Mouse (Mus musculus): ENCODE data around the gene Phactr2. TPM values are rescaled to one million over a fixed set of nuclear protein-coding genes. Genes with fewer than 3 reads are reported as not detected.

The Phactr2 gene
- polyA plus RNA-seq, 1 experiment from 2014 or later: 7.5 TPM

DNA sequence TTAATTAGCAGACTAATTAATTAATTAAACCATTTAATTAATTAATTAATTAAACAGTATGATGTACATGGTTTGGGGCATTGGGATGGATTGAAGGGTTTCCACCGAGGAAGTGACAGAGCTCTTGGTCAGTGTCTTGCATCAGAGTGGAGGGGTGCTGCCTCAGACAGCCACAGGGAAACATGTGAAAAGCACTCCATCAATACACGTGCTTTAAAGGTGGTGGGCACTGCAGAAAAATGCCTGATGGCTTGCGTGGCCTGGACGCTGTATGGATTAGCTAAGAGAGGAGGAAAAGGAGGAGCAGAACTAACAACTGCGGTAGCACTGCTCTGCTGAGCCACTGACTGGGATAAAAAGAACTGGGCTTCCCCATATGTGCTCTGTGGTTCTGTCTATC, 237.3 kb downstream of the Phactr2 start:
- no peak overlapping the region for H3K4me2 ChIP-seq (ENCODE audit: low read depth, low read length)
- WGBS: 91% methylated on average over 5 of the region's 5 CpGs
- ATAC-seq (ENCODE audit: low read depth): no peak

DNA sequence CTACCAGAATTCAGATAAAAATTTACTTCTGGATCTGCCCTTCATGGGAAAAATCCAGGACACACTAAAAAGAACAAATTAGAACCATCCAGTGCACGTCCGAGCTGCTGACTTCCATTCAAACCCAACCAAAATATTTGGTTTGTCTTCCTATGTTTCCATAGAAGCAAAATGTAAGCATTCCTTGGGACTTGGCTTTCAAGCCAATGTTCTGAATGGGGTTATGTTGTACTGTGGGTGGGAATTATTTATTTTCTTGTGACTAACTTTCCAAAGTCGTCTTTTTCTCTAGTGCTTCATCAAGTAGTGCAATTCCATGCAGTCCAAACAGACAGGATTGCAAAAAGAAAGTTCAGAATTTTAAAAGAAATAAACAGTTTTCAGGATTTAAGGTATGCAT, 239.7 kb downstream of the Phactr2 start:
- WGBS: 56% methylated on average over 3 of the region's 3 CpGs
- H3K9me3 ChIP-seq (ENCODE audit: control insufficient read depth, low read length): no peaks in the 10 kb centered on the region
- H3K36me3 ChIP-seq (ENCODE audit: control insufficient read depth, insufficient read depth, low read length): no peaks in the 10 kb centered on the region
- no peak overlapping the region for H3K4me2 ChIP-seq (ENCODE audit: low read depth, low read length)
- H3K9ac ChIP-seq (replicated peaks; ENCODE audit: low read depth, low read length): no peak overlapping the region
- no peaks in the 10 kb centered on the region for H3K27me3 ChIP-seq (ENCODE audit: control insufficient read depth, insufficient read depth, low read length)
- no peak overlapping the region for H3K27ac ChIP-seq (ENCODE audit: low read depth, low read length)
- H3K4me3 ChIP-seq (ENCODE audit: low read depth, low read length): no peak overlapping the region
- no peaks in the 10 kb centered on the region for H3K4me1 ChIP-seq (ENCODE audit: control insufficient read depth, insufficient read depth, low read length)
- ATAC-seq (ENCODE audit: low read depth): no peak

More for the DNA sequence above, 237.3 kb downstream of the Phactr2 start:
- no peaks in the 10 kb centered on the region for H3K4me1 ChIP-seq (ENCODE audit: control insufficient read depth, insufficient read depth, low read length)
- no peak overlapping the region for H3K27ac ChIP-seq (ENCODE audit: low read depth, low read length)
- no peak overlapping the region for H3K4me3 ChIP-seq (ENCODE audit: low read depth, low read length)
- H3K36me3 ChIP-seq (ENCODE audit: control insufficient read depth, insufficient read depth, low read length): no peaks in the 10 kb centered on the region
- no peak overlapping the region for H3K9ac ChIP-seq (replicated peaks; ENCODE audit: low read depth, low read length)
- no peaks in the 10 kb centered on the region for H3K9me3 ChIP-seq (ENCODE audit: control insufficient read depth, low read length)
- H3K27me3 ChIP-seq (ENCODE audit: control insufficient read depth, insufficient read depth, low read length): no peaks in the 10 kb centered on the region

DNA sequence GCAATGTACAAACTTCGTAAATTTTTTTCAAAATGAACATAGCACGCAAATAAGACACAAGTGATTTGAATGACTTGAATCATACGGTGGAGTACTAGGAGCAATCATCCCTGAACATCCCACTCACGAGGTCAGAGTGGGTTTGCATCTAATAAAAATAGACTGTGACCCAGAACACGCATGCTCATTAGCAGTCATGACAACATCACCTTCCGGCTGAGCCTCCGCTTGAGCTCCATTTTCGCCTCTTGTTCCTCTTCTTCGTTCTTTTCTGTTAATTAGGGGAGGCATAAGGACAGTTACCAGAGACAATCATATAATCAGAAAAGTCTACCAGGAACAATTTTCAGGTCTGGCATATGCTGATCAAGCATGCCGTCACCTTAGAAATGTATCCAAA, 240.3 kb downstream of the Phactr2 start:
- no peak overlapping the region for H3K4me2 ChIP-seq (ENCODE audit: low read depth, low read length)
- no peak for ATAC-seq (ENCODE audit: low read depth)
- no peak overlapping the region for H3K4me3 ChIP-seq (ENCODE audit: low read depth, low read length)
- H3K9me3 ChIP-seq (ENCODE audit: control insufficient read depth, low read length): no peaks in the 10 kb centered on the region
- no peak overlapping the region for H3K27ac ChIP-seq (ENCODE audit: low read depth, low read length)
- WGBS: 66% methylated on average over 10 of the region's 10 CpGs
- H3K9ac ChIP-seq (replicated peaks; ENCODE audit: low read depth, low read length): no peak overlapping the region
- no peaks in the 10 kb centered on the region for H3K4me1 ChIP-seq (ENCODE audit: control insufficient read depth, insufficient read depth, low read length)
- H3K36me3 ChIP-seq (ENCODE audit: control insufficient read depth, insufficient read depth, low read length): no peaks in the 10 kb centered on the region
- no peaks in the 10 kb centered on the region for H3K27me3 ChIP-seq (ENCODE audit: control insufficient read depth, insufficient read depth, low read length)

- no peak for ATAC-seq (ENCODE audit: low read depth)
- Histone ChIP-seq H3K4me1 (ENCODE audit: control insufficient read depth, insufficient read depth, low read length) (no peaks in the 10 kb centered on the region), H3K9ac (replicated peaks; ENCODE audit: low read depth, low read length) (no peak overlapping the region), H3K9me3 (ENCODE audit: control insufficient read depth, low read length) (no peaks in the 10 kb centered on the region), H3K27me3 (ENCODE audit: control insufficient read depth, insufficient read depth, low read length) (no peaks in the 10 kb centered on the region), H3K4me3 (ENCODE audit: low read depth, low read length) (no peak overlapping the region), H3K36me3 (ENCODE audit: control insufficient read depth, insufficient read depth, low read length) (no peaks in the 10 kb centered on the region), H3K4me2 (ENCODE audit: low read depth, low read length) (no peak overlapping the region), H3K27ac (ENCODE audit: low read depth, low read length) (no peak overlapping the region)
- 38% methylated on average over 2 of the region's 2 CpGs for WGBS
Observed at GRCm38 (mm10) chr10:13233143-13233622, 241.0 kb downstream of the Phactr2 start.

- Histone ChIP-seq H3K4me2 (ENCODE audit: low read depth, low read length) (no peak overlapping the region), H3K4me3 (ENCODE audit: low read depth, low read length) (no peak overlapping the region), H3K9me3 (ENCODE audit: control insufficient read depth, low read length) (no peaks in the 10 kb centered on the region), H3K27ac (ENCODE audit: low read depth, low read length) (no peak overlapping the region), H3K36me3 (ENCODE audit: control insufficient read depth, insufficient read depth, low read length) (no peaks in the 10 kb centered on the region), H3K27me3 (ENCODE audit: control insufficient read depth, insufficient read depth, low read length) (no peaks in the 10 kb centered on the region), H3K4me1 (ENCODE audit: control insufficient read depth, insufficient read depth, low read length) (no peaks in the 10 kb centered on the region), H3K9ac (replicated peaks; ENCODE audit: low read depth, low read length) (no peak overlapping the region)
- no peak for ATAC-seq (ENCODE audit: low read depth)
- 50% methylated on average over 9 of the region's 9 CpGs for WGBS
Observed at GRCm38 (mm10) chr10:13232443-13233142, 241.6 kb downstream of the Phactr2 start.

DNA sequence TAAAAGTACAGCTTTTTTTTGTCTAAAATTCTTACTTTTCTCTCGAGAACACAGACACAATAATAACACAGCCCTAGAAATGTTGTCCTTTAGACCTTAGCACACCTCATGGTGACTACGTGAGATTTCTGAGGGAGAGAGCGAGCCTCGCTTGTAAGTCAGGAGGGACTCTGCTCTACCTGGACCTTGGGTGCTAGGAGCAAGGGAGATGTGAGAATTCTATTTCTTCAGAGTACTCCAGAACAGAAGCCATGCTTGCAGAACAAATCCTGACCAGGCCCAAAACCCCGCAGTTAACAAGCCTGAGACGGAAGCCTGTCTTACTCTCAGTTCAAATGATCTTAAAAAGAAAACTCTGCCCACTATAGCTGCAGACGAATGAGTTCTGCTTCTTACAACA, 243.5 kb downstream of the Phactr2 start:
- no peaks in the 10 kb centered on the region for H3K27me3 ChIP-seq (ENCODE audit: control insufficient read depth, insufficient read depth, low read length)
- H3K9ac ChIP-seq (replicated peaks; ENCODE audit: low read depth, low read length): no peak overlapping the region
- ATAC-seq (ENCODE audit: low read depth): no peak
- H3K4me2 ChIP-seq (ENCODE audit: low read depth, low read length): no peak overlapping the region
- H3K4me1 ChIP-seq (ENCODE audit: control insufficient read depth, insufficient read depth, low read length): no peaks in the 10 kb centered on the region
- no peaks in the 10 kb centered on the region for H3K36me3 ChIP-seq (ENCODE audit: control insufficient read depth, insufficient read depth, low read length)
- H3K4me3 ChIP-seq (ENCODE audit: low read depth, low read length): no peak overlapping the region
- H3K27ac ChIP-seq (ENCODE audit: low read depth, low read length): no peak overlapping the region
- H3K9me3 ChIP-seq (ENCODE audit: control insufficient read depth, low read length): no peaks in the 10 kb centered on the region
- 95% methylated on average over 7 of the region's 7 CpGs for WGBS

- Histone ChIP-seq H3K9me3 (ENCODE audit: control insufficient read depth, low read length) (no peaks in the 10 kb centered on the region), H3K27me3 (ENCODE audit: control insufficient read depth, insufficient read depth, low read length) (no peaks in the 10 kb centered on the region), H3K27ac (ENCODE audit: low read depth, low read length) (no peak overlapping the region), H3K4me1 (ENCODE audit: control insufficient read depth, insufficient read depth, low read length) (no peaks in the 10 kb centered on the region), H3K36me3 (ENCODE audit: control insufficient read depth, insufficient read depth, low read length) (no peaks in the 10 kb centered on the region), H3K9ac (replicated peaks; ENCODE audit: low read depth, low read length) (no peak overlapping the region), H3K4me3 (ENCODE audit: low read depth, low read length) (no peak overlapping the region), H3K4me2 (ENCODE audit: low read depth, low read length) (no peak overlapping the region)
- ATAC-seq (ENCODE audit: low read depth): no peak
- 90% methylated on average over 7 of the region's 7 CpGs for WGBS
Observed at GRCm38 (mm10) chr10:13225377-13226063, 248.7 kb downstream of the Phactr2 start.

DNA sequence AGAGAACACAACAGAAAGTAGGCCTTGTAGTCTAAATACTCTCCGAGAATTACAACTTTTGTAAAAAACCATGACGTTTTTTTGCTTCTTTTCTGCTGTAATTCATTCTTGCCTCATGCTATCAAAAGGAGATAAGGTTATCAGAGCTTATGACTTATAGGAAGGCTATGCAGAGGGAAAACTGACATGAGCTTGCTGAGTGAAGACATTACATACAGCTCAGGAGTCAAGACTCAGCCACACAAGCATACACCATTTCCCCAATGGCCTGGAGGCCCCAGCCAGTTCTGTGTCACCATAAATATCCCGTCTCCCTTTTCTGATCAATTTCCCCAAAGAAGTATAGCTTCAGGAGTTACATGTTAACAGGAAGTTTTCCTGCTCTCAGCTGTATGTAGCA, 252.1 kb downstream of the Phactr2 start:
- ATAC-seq (ENCODE audit: low read depth): no peak
- no peak overlapping the region for H3K9ac ChIP-seq (replicated peaks; ENCODE audit: low read depth, low read length)

DNA sequence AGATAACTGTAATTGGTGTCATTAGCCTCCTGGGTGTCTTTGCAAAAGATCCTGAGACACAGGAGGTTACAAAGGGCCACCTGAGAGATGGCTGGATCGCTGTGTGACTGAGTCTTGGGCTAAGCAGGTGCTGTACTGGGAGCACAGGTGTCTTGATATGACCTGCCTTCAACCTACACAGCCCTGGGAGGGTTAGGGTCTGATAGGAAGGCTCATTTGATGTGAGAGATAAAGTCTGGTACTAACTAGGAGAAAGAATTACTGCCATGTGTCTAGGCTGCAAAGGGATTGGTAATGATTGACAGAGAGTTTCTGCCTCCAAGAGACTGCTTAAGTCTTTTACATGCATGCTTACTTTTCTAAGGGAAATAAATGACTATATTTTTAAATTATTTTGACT, 254.2 kb downstream of the Phactr2 start:
- H3K4me3 ChIP-seq (ENCODE audit: low read depth, low read length): no peak overlapping the region
- H3K27ac ChIP-seq (ENCODE audit: low read depth, low read length): no peak overlapping the region
- WGBS: 48% methylated on average over 1 of the region's 1 CpGs
- H3K36me3 ChIP-seq (ENCODE audit: control insufficient read depth, insufficient read depth, low read length): no peaks in the 10 kb centered on the region
- H3K9ac ChIP-seq (replicated peaks; ENCODE audit: low read depth, low read length): no peak overlapping the region
- no peaks in the 10 kb centered on the region for H3K9me3 ChIP-seq (ENCODE audit: control insufficient read depth, low read length)
- no peaks in the 10 kb centered on the region for H3K4me1 ChIP-seq (ENCODE audit: control insufficient read depth, insufficient read depth, low read length)
- ATAC-seq (ENCODE audit: low read depth): no peak
- no peaks in the 10 kb centered on the region for H3K27me3 ChIP-seq (ENCODE audit: control insufficient read depth, insufficient read depth, low read length)
- no peak overlapping the region for H3K4me2 ChIP-seq (ENCODE audit: low read depth, low read length)

More for the DNA sequence above, 252.1 kb downstream of the Phactr2 start:
- Histone ChIP-seq H3K36me3 (ENCODE audit: control insufficient read depth, insufficient read depth, low read length) (no peaks in the 10 kb centered on the region), H3K9me3 (ENCODE audit: control insufficient read depth, low read length) (no peaks in the 10 kb centered on the region), H3K27ac (ENCODE audit: low read depth, low read length) (no peak overlapping the region), H3K4me2 (ENCODE audit: low read depth, low read length) (no peak overlapping the region), H3K27me3 (ENCODE audit: control insufficient read depth, insufficient read depth, low read length) (no peaks in the 10 kb centered on the region), H3K4me1 (ENCODE audit: control insufficient read depth, insufficient read depth, low read length) (no peaks in the 10 kb centered on the region), H3K4me3 (ENCODE audit: low read depth, low read length) (no peak overlapping the region)
- 92% methylated on average over 3 of the region's 3 CpGs for WGBS

All from neural tube, embryonic 14.5 days (tissue).